ENCODE assay signal across 7 mouse cellular contexts in the genomic region with DNA sequence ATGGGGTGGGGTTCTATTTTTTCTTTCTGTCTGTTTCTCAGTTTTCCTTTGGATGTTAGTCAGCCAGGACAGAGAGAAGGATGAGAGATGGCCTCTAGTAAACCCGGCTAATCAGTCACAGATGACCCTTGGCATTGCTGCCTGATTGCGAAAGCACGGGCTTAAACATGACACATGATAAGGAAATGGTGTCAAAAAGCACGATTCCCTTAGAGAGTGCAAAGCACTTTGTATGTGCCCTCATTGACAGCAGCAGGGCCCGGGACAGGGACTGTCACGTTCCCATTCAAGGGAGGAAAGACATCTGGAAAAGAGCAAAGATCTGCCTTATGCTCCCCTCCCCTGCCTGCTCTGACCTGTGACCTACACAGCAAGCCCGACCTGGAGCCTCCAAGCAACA.
DNase-seq lines count a peak whose midpoint lies in the region; ATAC-seq and TF ChIP-seq lines count a peak whose summit lies in the region.

No protein-coding gene starts in this region.

- no peaks in the 10 kb centered on the region for H3K9me3 ChIP-seq in liver, embryonic 13.5 days (replicated peaks)

- peak; percentile 67 for ATAC-seq in liver, embryonic 13.5 days (ENCODE audit: low read depth)
- ATAC-seq in cerebellum, adult (ENCODE audit: insufficient number of reproducible peaks, low FRiP score, low TSS enrichment), result no peak

- no peaks in the 10 kb centered on the region for H3K79me2 ChIP-seq in C2C12 (ENCODE audit: control insufficient read depth, insufficient read depth)

- H3ac ChIP-seq in C2C12 (ENCODE audit: control insufficient read depth, insufficient read length, low read depth), result no peak overlapping the region

- H3K27ac ChIP-seq in liver, embryonic 13.5 days, result peak overlapping the region; percentile 34; the same call in 1 of the 2 replicates

- no peak overlapping the region for H3K4me2 ChIP-seq in liver, embryonic 13.5 days

- 38% methylated on average over 7 of the region's 7 CpGs for WGBS in liver, embryonic 13.5 days (ENCODE audit: insufficient replicate concordance)

- H3K4me3 ChIP-seq in C2C12 (ENCODE audit: insufficient read depth, poor library complexity, severe bottlenecking), result no peak overlapping the region
- no peak overlapping the region for H3K4me3 ChIP-seq in liver, embryonic 13.5 days (replicated peaks)

- peak; percentile 83 for DNase-seq in adrenal gland, adult 2 months
- DNase-seq in heart, adult 9 months (ENCODE audit: low spot score in 2 of 2), result peak; percentile 60 to 75
- DNase-seq in liver, embryonic 13.5 days, result no peak
- DNase-seq in thymus, adult 18-20 months, result no peak
- no peak for DNase-seq in thymus, postnatal 25 days

- no peaks in the 10 kb centered on the region for H3K36me3 ChIP-seq in C2C12 (ENCODE audit: control insufficient read depth, insufficient read depth)
- no peaks in the 10 kb centered on the region for H3K36me3 ChIP-seq in liver, embryonic 13.5 days

- H3K79me3 ChIP-seq in C2C12 (ENCODE audit: low read depth), result no peaks in the 10 kb centered on the region

- no peaks in the 10 kb centered on the region for H3K4me1 ChIP-seq in liver, embryonic 13.5 days (replicated peaks)

- H3K27me3 ChIP-seq in C2C12 (ENCODE audit: control insufficient read depth, insufficient read depth, insufficient read length), result no peaks in the 10 kb centered on the region
- H3K27me3 ChIP-seq in liver, embryonic 13.5 days, result no peaks in the 10 kb centered on the region

- TF ChIP-seq CTCF in C2C12 (IDR thresholded peaks at IDR 0.05; ENCODE audit: control insufficient read depth, insufficient read depth, insufficient read length), result no peak

- no peak overlapping the region for H3K9ac ChIP-seq in liver, embryonic 13.5 days

TF ChIP-seq in C2C12, 6 proteins besides CTCF, POLR2A, EP300 and RAD21:
- TF ChIP-seq MYOG (IDR thresholded peaks at IDR 0.05; ENCODE audit: control insufficient read depth, extremely low read depth, insufficient read length) (no peak), CEBPB (IDR thresholded peaks at IDR 0.05; ENCODE audit: low read depth) (peak; percentile 80)

Comparison
In these comparisons a context has a peak if more than half of its experiments do, and no peak if none do; other contexts are left out.
1. DNase-seq: peak in adrenal gland, adult 2 months (single experiment) and heart, adult 9 months (2 of 2); none in liver, embryonic 13.5 days (single experiment), thymus, adult 18-20 months (0 of 2) and thymus, postnatal 25 days (single experiment).